Mouse (Mus musculus): ENCODE measurements around the gene Chn2. TPM values are rescaled to one million over a fixed set of nuclear protein-coding genes. Genes with fewer than 3 reads are reported as not detected.

Chn2 gene
- polyA plus RNA-seq, 1 experiment from 2014 or later = 12.4 TPM

- no peak overlapping the region for H3K4me3 ChIP-seq
- H3K9ac ChIP-seq = no peak overlapping the region
- H3K36me3 ChIP-seq = no peaks in the 10 kb centered on the region
- no peak for ATAC-seq (ENCODE audit: low FRiP score, low read depth)
- no peaks in the 10 kb centered on the region for H3K9me3 ChIP-seq
- H3K27ac ChIP-seq = no peak overlapping the region
- H3K27me3 ChIP-seq = no peaks in the 10 kb centered on the region
- WGBS = 26% methylated on average over 6 of the region's 6 CpGs
- peaks cover 29% of the 10 kb centered on the region for H3K4me1 ChIP-seq
- no peak overlapping the region for H3K4me2 ChIP-seq (replicated peaks)
These were observed 109.6 kb downstream of the Chn2 start for GRCm38 (mm10) chr6:54148844-54149526.

- no peak overlapping the region for H3K27ac ChIP-seq
- H3K4me2 ChIP-seq (replicated peaks) = no peak overlapping the region
- no peaks in the 10 kb centered on the region for H3K9me3 ChIP-seq
- 69% methylated on average over 5 of the region's 5 CpGs for WGBS
- H3K27me3 ChIP-seq = no peaks in the 10 kb centered on the region
- no peak overlapping the region for H3K4me3 ChIP-seq
- peaks cover 27% of the 10 kb centered on the region for H3K4me1 ChIP-seq
- ATAC-seq (ENCODE audit: low FRiP score, low read depth) = no peak
- no peak overlapping the region for H3K9ac ChIP-seq
- no peaks in the 10 kb centered on the region for H3K36me3 ChIP-seq
These were observed 111.5 kb downstream of the Chn2 start for GRCm38 (mm10) chr6:54150821-54151220.

- no peak overlapping the region for H3K4me3 ChIP-seq
- no peak overlapping the region for H3K27ac ChIP-seq
- no peaks in the 10 kb centered on the region for H3K9me3 ChIP-seq
- H3K36me3 ChIP-seq = no peaks in the 10 kb centered on the region
- no peak for ATAC-seq (ENCODE audit: low FRiP score, low read depth)
- no peak overlapping the region for H3K4me2 ChIP-seq (replicated peaks)
- H3K9ac ChIP-seq = no peak overlapping the region
- H3K27me3 ChIP-seq = no peaks in the 10 kb centered on the region
- peaks cover 22% of the 10 kb centered on the region for H3K4me1 ChIP-seq
- WGBS = 74% methylated on average over 7 of the region's 7 CpGs
These were observed 112.3 kb downstream of the Chn2 start for GRCm38 (mm10) chr6:54151443-54152241.

GRCm38 (mm10) chr6:54157097-54157496, 117.7 kb downstream of the Chn2 start:
- no peak overlapping the region for H3K9ac ChIP-seq
- 90% methylated on average over 2 of the region's 2 CpGs for WGBS
- H3K4me3 ChIP-seq = no peak overlapping the region
- ATAC-seq (ENCODE audit: low FRiP score, low read depth) = no peak
- H3K4me2 ChIP-seq (replicated peaks) = no peak overlapping the region
- no peak overlapping the region for H3K27ac ChIP-seq
- H3K9me3 ChIP-seq = no peaks in the 10 kb centered on the region
- no peaks in the 10 kb centered on the region for H3K27me3 ChIP-seq
- no peaks in the 10 kb centered on the region for H3K36me3 ChIP-seq
- 0 out of 2 replicates have a peak, but pooled peaks cover 9% of the 10 kb centered on the region for H3K4me1 ChIP-seq

GRCm38 (mm10) chr6:54158317-54158716, 119.0 kb downstream of the Chn2 start:
- no peak for ATAC-seq (ENCODE audit: low FRiP score, low read depth)
- WGBS = 21% methylated on average over 3 of the region's 3 CpGs
- H3K4me2 ChIP-seq (replicated peaks) = no peak overlapping the region
- no peak overlapping the region for H3K4me3 ChIP-seq
- no peak overlapping the region for H3K9ac ChIP-seq
- no peaks in the 10 kb centered on the region for H3K36me3 ChIP-seq
- no peaks in the 10 kb centered on the region for H3K27me3 ChIP-seq
- peaks cover 17% of the 10 kb centered on the region for H3K4me1 ChIP-seq
- H3K27ac ChIP-seq = no peak overlapping the region
- no peaks in the 10 kb centered on the region for H3K9me3 ChIP-seq

GRCm38 (mm10) chr6:54160677-54161076, 121.3 kb downstream of the Chn2 start:
- ATAC-seq (ENCODE audit: low FRiP score, low read depth) = no peak
- Histone ChIP-seq H3K27ac (no peak overlapping the region), H3K36me3 (no peaks in the 10 kb centered on the region), H3K9me3 (no peaks in the 10 kb centered on the region), H3K27me3 (no peaks in the 10 kb centered on the region), H3K4me1 (peaks cover 14% of the 10 kb centered on the region), H3K4me3 (no peak overlapping the region), H3K4me2 (replicated peaks) (no peak overlapping the region), H3K9ac (no peak overlapping the region)
- 89% methylated on average over 3 of the region's 3 CpGs for WGBS

- Histone ChIP-seq H3K36me3 (no peaks in the 10 kb centered on the region), H3K9ac (no peak overlapping the region), H3K27ac (no peak overlapping the region), H3K4me3 (no peak overlapping the region), H3K27me3 (no peaks in the 10 kb centered on the region), H3K4me1 (peaks cover 14% of the 10 kb centered on the region), H3K4me2 (replicated peaks) (no peak overlapping the region), H3K9me3 (no peaks in the 10 kb centered on the region)
- 92% methylated on average over 3 of the region's 3 CpGs for WGBS
- no peak for ATAC-seq (ENCODE audit: low FRiP score, low read depth)
These were observed 121.9 kb downstream of the Chn2 start for GRCm38 (mm10) chr6:54161246-54161645.

GRCm38 (mm10) chr6:54162321-54162720, 123.0 kb downstream of the Chn2 start:
- Histone ChIP-seq H3K27ac (no peak overlapping the region), H3K4me3 (no peak overlapping the region), H3K4me2 (replicated peaks) (no peak overlapping the region), H3K36me3 (no peaks in the 10 kb centered on the region), H3K9me3 (no peaks in the 10 kb centered on the region), H3K9ac (no peak overlapping the region), H3K4me1 (peaks cover 14% of the 10 kb centered on the region), H3K27me3 (no peaks in the 10 kb centered on the region)
- ATAC-seq (ENCODE audit: low FRiP score, low read depth) = no peak
- WGBS = 59% methylated on average over 5 of the region's 5 CpGs

- H3K27ac ChIP-seq = no peak overlapping the region
- no peak for ATAC-seq (ENCODE audit: low FRiP score, low read depth)
- H3K36me3 ChIP-seq = no peaks in the 10 kb centered on the region
- no peaks in the 10 kb centered on the region for H3K27me3 ChIP-seq
- H3K9ac ChIP-seq = no peak overlapping the region
- WGBS = 70% methylated on average over 9 of the region's 9 CpGs
- H3K4me2 ChIP-seq (replicated peaks) = no peak overlapping the region
- H3K4me3 ChIP-seq = no peak overlapping the region
- no peaks in the 10 kb centered on the region for H3K9me3 ChIP-seq
- H3K4me1 ChIP-seq = peaks cover 14% of the 10 kb centered on the region
These were observed 123.4 kb downstream of the Chn2 start for GRCm38 (mm10) chr6:54162786-54163185.

- H3K27me3 ChIP-seq = no peaks in the 10 kb centered on the region
- H3K4me1 ChIP-seq = peaks cover 8% of the 10 kb centered on the region
- no peak overlapping the region for H3K27ac ChIP-seq
- no peaks in the 10 kb centered on the region for H3K36me3 ChIP-seq
- no peak overlapping the region for H3K4me2 ChIP-seq (replicated peaks)
- H3K9ac ChIP-seq = no peak overlapping the region
- no peak for ATAC-seq (ENCODE audit: low FRiP score, low read depth)
- H3K9me3 ChIP-seq = no peaks in the 10 kb centered on the region
- H3K4me3 ChIP-seq = no peak overlapping the region
These were observed 124.3 kb downstream of the Chn2 start for GRCm38 (mm10) chr6:54163702-54164101.

- Histone ChIP-seq H3K4me3 (no peak overlapping the region), H3K36me3 (no peaks in the 10 kb centered on the region), H3K27ac (no peak overlapping the region), H3K4me2 (replicated peaks) (no peak overlapping the region), H3K9me3 (no peaks in the 10 kb centered on the region), H3K9ac (no peak overlapping the region), H3K4me1 (peaks cover 8% of the 10 kb centered on the region), H3K27me3 (no peaks in the 10 kb centered on the region)
- 35% methylated on average over 4 of the region's 4 CpGs for WGBS
- ATAC-seq (ENCODE audit: low FRiP score, low read depth) = no peak
These were observed 125.4 kb downstream of the Chn2 start for GRCm38 (mm10) chr6:54164777-54165176.

GRCm38 (mm10) chr6:54165246-54165645, 125.9 kb downstream of the Chn2 start:
- Histone ChIP-seq H3K27ac (no peak overlapping the region), H3K36me3 (no peaks in the 10 kb centered on the region), H3K4me2 (replicated peaks) (no peak overlapping the region), H3K27me3 (no peaks in the 10 kb centered on the region), H3K9me3 (no peaks in the 10 kb centered on the region), H3K9ac (no peak overlapping the region), H3K4me3 (no peak overlapping the region), H3K4me1 (peaks cover 8% of the 10 kb centered on the region)
- ATAC-seq (ENCODE audit: low FRiP score, low read depth) = no peak
- 86% methylated on average over 7 of the region's 7 CpGs for WGBS
